Mouse (Mus musculus) heart, adult 18-20 months (tissue): ENCODE data around the gene Sumo3. TPM values are rescaled to one million over a fixed set of nuclear protein-coding genes. Genes with fewer than 3 reads are reported as not detected.

ENCODE experiments used
- DNase-seq, 2 experiments: peaks; one replicate each; pipeline ENCODE4 v3.0.0; 2021 to 2022; ENCODE audit warnings: mixed read lengths in 1 of 2
- long read RNA-seq, 2 experiments: library from polyadenylated mRNA; stranded (forward); transcript quantifications; one replicate each; pipeline ENCODE4 v2.0.0; 2021
- total RNA-seq, 2 experiments: library from RNA; stranded (reverse); gene quantifications; 2 replicates each; pipeline ENCODE4 v1.2.3; 2021

Gene Sumo3
- 10 to 100 TPM; 81.7 to 82.3 TPM for total RNA-seq
- long read RNA-seq, experiment 1, transcript Sumo3-201 (4 exons, 2,630 nt), result major isoform, 69 of 80 reads
- long read RNA-seq, experiment 1, partial matches to known transcripts, result 0 of 80 reads
- long read RNA-seq, experiment 1, other reads (novel, unspliced or antisense), result 1 of 80 reads
- long read RNA-seq, experiment 2, transcript Sumo3-201 (4 exons, 2,630 nt), result major isoform, 36 of 42 reads
- long read RNA-seq, experiment 2, partial matches to known transcripts, result 1 of 42 reads
- long read RNA-seq, experiment 2, other reads (novel, unspliced or antisense), result 0 of 42 reads

DNA sequence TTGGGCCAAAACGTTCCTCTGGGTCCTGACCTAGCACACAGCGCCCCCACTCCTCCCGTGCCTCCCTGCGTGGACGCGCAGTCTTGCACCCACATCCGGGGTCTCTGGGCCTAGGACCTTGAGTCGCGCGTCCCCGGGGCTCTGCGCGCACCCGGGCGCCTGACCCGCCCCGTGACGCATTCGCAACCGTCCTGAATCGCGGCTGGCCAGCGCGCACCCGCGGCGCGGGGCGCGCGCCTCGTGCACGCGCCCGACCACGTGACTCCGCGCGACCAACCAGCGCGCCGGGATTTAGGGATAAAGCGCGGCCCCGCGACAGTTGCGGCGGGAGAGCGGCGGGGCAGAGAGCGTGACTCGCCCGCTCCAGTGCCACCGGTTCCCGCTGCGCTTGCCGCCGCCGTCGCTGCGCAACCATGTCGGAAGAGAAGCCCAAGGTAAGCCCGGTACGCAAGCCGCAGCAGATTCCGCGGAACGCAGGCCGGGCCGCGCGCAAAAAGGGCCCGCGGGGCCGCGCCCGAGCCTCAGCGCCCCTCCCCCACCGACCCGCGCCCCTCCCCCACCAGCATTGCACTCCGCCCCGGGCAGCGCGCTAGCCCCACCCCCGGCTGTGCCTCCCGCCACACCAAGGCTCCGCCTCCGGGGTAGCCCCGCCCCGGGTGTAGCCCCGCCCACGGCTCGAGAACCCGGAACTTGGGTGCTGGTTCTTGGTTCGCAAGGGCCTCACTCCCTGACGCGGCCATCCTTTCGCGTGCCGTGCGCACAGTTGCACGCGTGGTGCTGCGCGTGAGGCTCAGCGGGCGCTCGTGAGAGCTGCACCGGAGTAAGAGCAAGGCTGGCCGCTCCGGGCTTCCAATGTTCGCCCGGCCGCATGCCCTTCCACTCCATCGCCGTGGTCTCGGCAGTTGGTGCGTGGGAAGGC lies at the start of gene Sumo3, which contains the start of gene Gm49325:
TSS of gene Sumo3 (plus strand) at position 190 of the 919 bp plus-strand sequence.
TSS of gene Gm49325 (plus strand) at position 290 of the 919 bp plus-strand sequence.
- DNase-seq, result peak; percentile 98 to 100

DNA sequence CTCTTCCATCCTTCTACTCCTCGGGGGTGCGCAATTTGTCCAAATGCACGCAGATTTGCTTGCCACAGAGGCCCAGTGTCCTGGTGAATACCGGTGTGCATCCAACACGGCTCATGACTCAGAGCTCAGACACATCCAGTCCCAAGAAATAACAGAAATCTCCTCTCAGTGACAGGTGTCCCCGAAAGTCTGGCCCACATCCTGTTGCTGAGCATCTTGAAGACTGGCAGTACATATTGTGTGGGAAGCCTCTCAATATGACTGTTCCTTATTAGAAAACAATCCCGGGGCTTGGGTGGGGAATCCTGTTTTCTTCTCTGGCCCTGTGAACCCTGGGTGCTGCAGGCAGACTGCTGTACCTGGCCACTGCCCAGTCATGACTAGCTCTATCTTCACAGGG lies 49.3 kb upstream of the Sumo3 start:
- DNase-seq, result no peak

DNA sequence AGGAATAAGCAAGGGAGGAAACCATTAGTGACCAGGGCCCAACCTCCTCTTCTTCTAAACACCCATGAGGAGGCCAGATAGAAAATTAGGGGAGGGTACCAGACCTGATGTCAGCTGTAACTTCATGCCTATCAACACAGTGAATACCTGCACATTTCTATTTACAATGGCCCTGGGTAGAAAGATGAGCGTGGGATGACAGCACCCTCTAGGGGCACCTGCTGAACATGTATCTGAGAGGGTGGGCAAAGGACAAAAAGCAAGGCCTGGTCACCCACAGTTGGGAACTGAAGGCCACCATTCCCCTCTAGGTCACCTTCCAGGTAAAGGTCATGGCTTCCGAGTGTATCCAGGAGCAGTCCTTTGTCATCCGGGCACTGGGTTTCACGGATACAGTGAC lies 48.3 kb upstream of the Sumo3 start:
- DNase-seq, result no peak

DNA sequence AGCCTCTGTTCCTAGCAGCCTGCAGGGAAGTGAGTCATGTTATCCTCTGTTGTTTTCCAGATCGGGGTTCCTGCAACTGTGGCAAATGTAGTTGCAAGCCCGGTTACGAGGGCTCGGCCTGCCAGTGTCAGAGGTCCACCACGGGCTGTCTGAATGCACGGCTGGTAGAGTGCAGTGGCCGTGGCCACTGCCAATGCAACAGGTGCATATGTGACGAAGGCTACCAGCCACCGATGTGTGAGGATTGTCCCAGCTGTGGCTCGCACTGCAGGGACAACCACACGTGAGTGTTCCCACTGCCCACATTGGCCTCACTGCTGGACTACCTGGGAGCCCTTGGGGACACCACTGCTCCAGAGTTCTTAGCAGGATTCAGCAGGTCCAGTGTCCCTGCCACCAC lies 45.8 kb upstream of the Sumo3 start:
- DNase-seq, result no peak

DNA sequence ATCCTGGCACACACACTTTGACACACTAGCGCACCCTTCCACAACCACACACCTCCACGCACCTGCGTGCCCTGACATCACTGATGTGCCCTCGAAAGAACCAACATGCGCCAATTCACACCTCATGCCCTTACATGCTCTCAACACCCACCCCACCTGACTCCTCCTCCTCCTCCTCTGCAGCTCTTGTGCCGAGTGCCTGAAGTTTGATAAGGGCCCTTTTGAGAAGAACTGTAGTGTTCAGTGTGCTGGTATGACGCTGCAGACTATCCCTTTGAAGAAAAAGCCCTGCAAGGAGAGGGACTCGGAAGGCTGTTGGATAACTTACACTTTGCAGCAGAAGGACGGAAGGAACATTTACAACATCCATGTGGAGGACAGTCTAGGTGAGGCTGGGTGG lies 45.1 kb upstream of the Sumo3 start:
- DNase-seq, result no peak

DNA sequence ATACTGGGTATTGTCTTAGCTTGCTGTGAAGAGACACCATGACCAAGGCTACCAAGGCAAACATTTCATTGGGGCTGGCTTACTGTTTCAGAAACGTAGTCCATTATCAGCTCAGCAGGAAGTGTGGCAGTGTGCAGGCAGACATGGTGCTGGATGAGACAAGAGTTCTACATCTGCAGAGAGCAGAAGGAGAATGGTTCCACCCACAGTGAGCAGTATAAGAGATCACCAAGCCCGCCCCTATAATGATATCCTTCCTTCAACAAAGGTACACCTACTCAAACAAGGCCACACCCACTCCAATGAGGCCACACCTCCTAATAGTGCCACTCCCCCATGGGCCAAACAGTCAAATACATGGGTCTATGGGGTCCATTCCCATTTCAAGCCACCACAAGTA lies 44.4 kb upstream of the Sumo3 start:
- no peak for DNase-seq

DNA sequence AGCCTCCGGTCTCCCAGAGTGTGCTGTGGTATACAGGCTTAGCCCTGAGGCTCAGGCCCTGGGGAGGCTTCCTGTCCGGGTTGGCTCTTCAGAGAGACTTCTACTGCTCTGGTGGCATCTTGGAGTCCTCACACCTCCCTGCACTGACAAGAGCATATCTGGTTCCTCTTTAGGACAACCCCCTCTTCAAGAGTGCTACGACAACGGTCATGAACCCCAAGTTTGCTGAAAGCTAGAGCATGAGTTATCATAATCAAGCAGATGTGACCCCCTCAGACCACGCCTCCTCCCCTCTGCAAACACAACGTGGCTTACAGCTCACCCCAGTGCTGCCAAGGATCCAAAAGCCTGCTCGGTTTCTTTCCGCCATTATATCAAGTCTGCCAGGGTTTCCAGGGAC lies 40.9 kb upstream of the Sumo3 start:
- no peak for DNase-seq

DNA sequence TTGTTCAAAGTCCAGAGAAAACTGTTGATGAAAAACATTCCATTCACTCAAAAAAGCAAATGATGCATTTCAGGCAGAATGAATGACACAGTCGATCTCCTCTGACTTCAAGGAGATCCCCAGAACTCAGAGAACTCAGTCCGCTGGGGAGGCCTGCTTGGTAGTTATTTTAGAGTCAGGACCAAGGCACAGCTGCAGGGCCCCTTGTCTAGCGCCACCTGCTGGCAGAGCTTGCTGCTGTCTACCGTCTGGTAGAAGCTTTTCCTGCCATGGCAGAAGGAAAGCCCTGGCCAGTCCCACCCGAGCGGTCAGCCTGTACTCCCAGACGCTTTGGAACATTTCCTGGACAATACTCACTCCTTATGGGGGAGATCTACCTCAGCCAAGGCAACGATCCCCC lies 39.2 kb upstream of the Sumo3 start:
- DNase-seq, result peak; percentile 86 to 94

DNA sequence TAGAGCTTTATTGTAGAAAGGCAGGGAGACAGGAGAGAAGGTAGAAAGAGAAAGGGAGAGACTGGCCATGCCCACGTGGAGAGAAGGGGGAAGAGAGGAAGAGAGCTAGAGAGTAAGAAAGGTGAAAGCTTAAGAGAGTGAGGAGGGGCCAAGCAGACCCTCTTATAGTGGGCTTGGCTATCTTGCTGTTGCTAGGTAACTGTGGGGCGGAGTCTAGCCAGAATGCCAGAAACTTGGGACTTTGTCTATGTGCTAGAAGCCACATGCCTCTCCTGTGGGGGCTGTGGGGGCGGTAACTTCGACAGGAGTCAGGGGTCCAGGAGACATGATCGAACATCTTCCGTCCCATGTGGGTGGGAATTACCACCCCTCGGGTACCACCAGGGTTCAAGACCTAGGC lies 36.4 kb upstream of the Sumo3 start:
- DNase-seq, result no peak

DNA sequence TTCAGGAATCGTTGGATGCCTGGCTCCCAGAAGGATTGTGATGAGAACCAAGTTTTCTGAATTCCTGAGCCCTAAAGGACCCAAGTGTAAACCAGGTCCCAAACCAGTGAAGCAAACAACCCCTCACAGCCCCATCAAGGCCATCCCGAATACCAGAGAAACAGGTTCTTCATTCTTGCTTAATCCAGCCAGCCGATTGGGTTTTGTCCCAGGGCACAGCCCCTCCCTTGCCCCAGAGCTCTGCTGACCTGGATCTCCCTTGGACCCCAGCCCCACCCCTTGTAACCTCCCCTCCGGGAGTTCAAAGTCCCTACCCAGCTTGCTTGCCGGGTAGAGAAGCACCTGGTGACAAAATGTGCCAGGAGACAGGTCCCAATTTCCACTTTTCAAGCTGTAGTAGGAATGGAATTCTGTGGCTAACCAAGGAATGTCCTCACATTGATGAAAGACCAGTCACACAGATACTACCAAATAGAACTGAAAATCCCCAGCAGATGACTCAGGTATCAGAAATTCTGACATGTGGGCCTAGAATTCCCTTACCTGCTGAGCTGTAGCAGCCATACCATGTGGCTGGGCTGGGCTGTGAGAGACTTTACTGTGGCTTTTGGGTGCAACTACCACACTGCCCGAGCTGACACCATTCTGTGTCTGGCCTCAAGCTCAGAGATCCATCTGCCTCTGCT lies 35.8 kb upstream of the Sumo3 start:
- no peak for DNase-seq

DNA sequence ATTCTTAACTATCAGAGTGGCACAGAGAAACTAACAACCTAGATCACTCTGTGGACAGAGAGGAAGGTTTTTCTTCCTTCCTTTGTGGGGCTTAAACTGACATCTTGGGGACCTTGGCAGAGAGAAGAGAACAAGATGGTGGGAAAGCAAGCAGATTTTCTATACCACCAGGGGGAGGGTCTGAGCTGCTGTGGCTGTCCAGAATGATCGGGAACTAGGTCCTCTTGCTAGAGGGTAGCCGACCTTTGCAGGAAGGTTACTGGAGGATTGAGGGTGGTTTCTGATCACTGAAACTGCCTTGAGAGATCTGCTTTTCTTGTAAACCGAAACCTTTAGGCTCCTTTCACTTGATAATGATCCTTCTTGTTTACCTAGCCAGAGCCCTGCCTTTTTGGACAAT lies 33.7 kb upstream of the Sumo3 start:
- no peak for DNase-seq

DNA sequence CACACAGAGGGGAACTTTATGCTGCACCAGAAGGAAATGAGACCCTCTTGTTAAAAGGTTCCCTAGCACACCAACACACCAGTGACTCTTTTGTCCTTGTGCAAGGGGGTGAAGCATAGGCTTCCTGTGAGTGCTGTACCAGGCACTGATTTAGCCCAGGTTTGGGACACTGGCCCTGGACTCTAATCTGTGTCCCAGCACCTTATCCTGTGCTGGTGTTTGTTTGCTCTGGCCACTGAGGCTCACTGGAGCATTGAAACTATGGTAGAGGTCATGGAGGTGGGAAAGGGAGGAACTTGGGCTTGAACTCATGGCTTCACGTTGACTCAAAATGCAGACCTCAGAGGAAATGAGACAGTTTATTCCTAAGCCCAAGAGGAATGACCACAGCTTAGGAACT lies 32.7 kb upstream of the Sumo3 start:
- no peak for DNase-seq

DNA sequence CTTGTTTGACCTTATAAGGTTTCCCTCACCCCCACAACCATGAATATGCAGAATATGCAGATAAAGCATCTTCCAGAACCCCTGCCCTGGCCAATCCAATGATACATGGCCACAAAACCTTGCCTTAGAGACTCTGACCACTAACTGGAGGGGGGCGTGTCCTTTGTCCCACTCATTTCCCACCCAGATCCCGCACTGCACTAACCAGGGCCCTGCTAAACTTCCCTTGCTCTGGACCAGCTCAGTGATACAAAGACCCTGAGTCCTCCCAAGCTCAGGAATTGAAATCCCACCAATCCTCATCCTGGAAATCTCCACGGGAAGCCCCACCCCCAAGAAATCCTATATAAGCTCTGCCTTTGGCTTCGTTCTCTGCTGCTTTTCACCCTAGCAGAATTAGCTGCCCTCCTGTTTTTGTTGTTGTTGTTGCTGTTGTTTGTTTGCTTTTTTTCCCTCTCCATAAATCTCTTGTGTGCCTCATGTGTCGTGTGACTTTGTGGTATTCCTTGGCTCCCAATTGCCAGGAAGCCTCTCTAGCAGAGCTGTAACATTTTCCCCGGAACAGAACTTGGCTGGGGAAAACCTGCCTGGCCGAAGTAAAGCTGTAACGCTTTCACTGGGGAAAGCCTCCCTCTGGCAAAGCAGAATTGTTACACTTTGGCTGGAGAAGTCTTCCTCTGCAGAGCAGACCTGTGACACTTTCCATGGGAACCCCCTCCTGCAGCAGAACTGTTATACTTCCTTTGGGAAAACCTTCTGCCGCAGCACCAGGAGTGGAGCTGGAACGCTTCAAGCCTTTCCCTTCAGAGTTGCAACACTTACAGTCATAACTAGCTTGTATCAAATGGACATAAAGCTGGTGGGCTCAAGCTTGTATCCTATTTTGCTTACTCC lies 25.6 kb upstream of the Sumo3 start:
- peak; percentile 31 to 44 for DNase-seq

DNA sequence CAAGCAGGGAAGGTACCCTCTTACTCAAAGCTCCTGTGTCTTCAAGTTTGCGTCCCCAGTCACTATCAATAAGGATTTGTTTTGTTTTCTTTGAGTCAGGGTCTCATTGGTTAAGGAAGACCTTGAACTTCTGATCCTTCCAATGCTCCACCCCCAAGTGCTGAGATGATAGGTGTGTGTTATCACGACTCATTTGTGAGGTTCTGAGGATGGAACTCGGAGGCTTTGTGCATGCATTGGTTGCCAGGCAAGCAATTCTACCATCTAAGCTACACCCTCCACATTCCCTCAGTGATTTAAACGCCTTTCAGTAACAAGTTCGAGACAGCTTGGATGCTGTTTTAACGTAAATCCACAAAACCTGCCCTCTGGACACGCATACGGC lies 24.9 kb upstream of the Sumo3 start:
- no peak for DNase-seq

DNA sequence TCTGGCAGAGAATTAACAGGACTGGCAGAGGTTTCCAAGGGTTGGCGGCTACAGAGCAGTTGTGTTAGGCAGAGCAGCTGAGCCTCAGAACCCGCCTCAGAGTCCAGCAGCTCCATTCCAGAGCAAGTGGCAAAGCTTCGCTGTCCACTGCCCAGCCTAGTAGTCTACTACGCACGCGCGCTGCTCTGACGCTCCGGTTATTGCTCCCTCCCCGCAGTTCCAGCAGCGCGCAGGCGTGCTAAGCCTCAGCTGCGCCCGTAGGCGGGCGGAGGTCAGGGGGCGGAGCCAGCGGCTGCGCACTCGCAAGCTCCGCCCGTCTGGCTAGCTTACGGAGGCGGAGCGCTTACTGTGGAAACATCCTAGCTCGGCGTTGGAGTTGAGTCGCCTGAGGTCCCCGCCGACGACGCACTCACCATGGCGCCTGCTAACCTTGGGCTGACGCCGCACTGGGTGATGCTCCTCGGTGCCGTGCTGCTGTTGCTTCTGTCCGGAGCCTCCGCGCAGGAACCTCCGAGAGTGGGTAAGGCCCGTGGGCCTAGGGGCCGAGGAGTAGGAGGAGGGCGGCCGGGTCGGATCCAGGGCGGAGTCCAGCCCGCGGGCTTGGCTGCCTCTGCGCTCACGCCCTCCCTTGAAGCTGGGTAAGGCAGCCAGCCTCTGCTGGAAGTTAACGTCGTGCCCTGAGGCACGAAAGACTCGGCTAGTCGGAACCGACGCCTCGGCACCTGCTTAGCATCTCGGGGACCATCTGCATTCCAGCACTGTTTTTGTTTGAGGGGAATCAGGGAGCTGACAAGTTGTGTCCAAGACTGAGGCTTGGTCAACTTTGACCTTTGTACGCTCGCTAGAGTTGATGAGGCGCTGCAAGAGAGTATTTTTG lies 24.3 kb upstream of the Sumo3 start, which contains the start of gene Pttg1ip:
TSS of gene Pttg1ip (plus strand) at position 313 of the 877 bp plus-strand sequence.
- DNase-seq, result peak; percentile 94 to 98

DNA sequence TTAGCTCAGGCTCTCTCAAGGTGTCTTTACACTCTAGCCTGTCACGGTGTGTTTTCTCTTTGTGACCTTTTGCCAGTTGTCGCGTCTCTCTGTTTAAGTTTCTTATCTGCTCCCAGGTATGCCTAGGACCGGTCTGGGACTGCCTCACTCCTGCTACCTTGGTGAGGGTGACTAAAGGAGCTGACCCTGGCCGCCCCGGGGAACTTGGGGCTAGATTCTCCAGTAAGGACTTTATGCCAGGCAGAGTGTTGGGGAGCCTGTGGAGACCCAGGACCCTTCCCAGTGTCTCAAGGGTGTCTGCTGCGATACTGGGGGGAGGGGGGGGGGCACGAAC lies 23.6 kb upstream of the Sumo3 start:
- no peak for DNase-seq

DNA sequence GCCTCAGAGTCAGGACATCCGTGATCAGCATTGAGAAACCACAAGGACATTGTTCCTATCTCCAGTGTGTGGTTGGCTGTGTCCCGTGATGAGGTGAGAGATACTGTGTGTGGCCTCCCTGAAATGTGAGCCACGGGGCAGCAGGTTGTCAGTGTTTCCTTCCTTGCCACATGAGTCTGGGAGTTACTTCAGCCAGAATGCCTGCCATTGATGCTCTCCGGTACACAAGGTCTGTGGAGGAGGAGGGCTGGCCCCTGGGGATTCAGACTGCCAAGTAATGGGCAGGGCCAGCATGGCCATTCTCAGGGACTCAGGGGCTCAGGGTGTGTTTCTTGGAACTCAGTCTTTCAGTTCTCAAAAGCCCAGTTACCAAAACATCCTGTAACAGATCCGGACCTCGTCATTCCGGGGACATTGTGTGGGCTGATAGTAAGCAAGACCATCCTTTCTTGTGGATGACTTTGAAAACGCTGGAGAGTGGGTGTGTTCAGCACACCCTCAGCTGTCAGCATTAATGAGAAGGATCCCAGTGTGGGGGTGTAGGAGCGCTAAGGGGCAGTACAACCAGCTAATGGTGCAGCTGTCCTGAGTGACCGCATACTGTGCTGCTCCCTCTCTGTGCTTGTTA lies 22.0 kb upstream of the Sumo3 start:
- peak; percentile 49 to 79 for DNase-seq

DNA sequence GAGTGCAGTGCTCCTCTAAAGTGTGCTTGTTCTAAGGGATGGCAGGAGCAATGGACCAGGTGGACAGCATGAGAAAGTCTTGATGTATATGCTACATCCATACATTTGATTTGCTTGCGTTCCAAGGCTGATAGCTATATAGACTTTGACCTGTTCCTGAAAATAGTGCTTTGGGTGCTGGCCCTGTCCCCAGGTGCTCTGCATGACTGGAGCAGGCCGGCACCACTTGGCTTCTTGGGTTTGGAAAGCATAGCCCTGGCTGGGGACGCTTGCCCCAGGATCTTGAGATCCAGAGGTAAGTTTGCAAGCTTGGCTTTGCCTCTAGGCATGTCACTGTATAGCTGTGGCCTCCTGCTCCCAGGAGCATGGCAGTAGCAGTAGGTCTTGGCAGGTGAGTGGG lies 19.3 kb upstream of the Sumo3 start:
- DNase-seq, result no peak

DNA sequence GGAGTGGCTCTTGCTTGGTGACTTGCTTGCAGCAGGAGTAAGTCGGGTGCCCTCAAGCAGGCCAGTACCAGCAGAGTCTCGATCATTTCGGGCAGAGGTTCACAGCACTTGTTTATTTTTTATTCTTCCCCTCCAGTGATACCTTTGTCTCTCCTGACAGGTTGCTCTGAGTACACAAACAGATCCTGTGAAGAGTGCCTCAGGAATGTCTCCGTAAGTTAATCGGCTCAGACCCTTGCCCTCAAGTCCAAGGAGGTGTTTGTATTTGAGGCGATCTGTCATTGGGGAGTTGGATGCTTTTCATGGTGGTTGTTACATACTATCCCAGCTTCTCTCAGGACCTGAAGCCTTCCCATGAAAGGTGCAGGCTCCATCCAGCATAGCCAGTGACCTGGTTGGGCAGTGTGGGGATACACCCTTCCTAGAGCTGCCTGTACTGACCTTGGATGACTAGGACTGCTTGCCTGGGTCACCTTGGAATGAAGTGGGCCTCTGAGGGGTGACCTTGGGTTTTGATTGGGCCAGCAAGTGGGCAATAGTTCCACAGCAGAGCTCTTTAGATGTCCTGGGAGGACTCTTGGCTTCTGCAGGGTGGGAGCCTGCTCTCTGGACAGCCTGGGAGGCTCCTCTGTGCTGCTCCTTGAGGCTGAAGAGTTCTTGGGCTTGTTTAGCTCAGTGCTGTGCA lies 18.7 kb upstream of the Sumo3 start:
- no peak for DNase-seq

DNA sequence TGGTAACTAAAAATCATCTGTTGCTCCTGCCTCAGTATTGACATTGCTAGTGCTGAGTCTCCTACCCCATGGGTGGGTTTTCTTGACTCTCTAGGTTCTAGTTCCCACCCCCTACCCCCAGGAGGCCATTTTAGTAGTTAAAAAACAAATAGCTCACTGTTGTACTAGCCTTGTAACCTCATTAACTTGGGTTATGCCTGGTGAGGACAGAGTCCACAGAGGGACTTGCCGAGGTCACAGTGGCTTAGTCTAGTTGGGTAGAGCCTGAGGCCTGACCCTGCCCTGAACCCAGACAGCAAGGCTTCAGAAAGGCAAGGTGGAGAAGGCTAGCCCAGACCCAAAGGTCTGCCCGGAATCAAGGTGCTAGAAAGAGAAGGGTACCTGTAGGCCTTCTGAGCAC lies 17.9 kb upstream of the Sumo3 start:
- no peak for DNase-seq
